Mouse (Mus musculus) G1E (cell line): ENCODE measurements around the gene Med13l.

Experiments used
- CTCF ChIP-seq: IDR thresholded peaks from 2 replicates; pipeline ENCODE4 v1.5.1; 2012; ENCODE audit warnings: low read depth, low read length, inconsistent platforms, mixed read lengths
- GATA1 ChIP-seq: IDR thresholded peaks from 2 replicates; pipeline ENCODE4 v1.6.1; 2012; ENCODE audit warnings: borderline replicate concordance, low read length, inconsistent platforms, mixed read lengths
- POLR2AphosphoS5 ChIP-seq: IDR thresholded peaks from 2 replicates; pipeline ENCODE4 v1.6.1; 2012; ENCODE audit warnings: low read depth, low read length, inconsistent platforms; ENCODE audit not compliant: insufficient replicate concordance

DNA sequence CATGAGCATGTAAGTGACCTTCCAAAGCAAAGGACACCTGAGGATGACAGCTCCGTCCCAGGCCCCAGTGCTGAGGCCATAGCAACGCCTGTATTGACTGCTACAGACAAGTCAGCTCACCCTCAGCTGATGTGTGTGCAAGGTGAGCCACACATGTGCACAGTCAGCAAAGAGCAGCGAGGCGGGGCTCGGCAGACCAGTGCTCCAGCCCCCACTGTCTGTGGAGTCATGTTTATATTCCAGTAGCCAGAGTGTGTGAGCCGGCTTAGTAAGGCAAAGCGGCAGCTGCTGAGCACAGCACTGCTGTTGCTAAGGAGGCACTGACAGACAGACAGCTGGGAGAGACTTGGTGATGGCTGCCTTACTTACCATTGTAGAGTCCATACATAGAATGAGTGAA is 59.3 kb downstream of the Med13l start:
- no peak for TF ChIP-seq CTCF
- no peak for TF ChIP-seq GATA1
- no peak for TF ChIP-seq POLR2AphosphoS5
